Mouse (Mus musculus): ENCODE data around the gene Lmbr1l.
"Not testable (repeated sequence)": the region's sequence is repeated elsewhere in the genome, so short reads cannot be mapped to it uniquely, and the experiment has no call there.

Gene Lmbr1l

DNA sequence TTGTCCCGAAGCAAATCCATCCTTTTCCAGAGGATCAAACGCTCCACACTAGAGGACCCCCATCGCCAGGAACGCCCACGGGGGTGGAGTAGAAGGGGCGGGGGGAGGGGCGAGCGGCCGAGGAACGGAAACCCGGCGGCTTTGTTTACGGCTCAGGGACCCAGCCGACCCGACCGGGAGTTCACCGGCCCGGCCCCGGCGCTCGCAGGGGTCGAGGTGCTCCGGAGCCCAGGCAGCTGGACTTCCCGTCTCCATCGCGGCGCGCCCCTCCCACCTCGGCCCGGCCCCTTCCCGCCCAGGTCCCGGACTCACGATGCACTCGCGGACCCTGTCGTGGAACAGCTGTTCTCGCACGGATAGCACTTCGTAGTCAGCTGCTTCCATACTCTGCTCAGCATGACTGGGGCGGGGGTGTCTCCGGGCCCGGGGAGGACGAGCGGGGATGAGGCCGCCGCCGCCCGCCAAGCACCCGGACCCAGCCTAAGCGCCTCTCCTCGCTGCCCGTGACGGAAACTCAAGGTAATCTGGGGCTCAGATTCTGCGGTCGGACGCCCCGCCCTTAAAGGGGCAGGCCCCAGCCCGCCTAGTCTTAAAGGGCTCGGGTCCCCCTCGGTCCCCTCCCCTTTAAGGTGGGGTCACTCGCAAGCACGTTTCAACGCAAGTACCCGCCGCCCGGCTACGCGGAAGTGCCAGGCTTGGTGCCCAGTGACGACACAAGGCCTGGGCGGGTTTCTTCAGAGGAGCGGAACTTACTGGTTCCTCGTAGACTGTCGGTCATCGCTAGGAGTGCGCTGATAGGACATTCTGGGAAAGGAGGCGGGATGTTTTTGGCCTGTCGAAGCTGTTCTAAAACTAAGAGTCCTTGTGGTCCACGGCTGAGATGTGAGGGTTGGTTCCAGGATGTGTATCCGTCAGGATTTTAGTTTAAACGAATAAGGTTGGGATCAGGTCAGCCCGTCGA lies at the start of gene Lmbr1l:
Gene Lmbr1l (minus strand): TSS at position 694 of the 961 bp plus-strand sequence.
- DNase-seq (ENCODE audit: low read depth): peak; percentile 99

DNA sequence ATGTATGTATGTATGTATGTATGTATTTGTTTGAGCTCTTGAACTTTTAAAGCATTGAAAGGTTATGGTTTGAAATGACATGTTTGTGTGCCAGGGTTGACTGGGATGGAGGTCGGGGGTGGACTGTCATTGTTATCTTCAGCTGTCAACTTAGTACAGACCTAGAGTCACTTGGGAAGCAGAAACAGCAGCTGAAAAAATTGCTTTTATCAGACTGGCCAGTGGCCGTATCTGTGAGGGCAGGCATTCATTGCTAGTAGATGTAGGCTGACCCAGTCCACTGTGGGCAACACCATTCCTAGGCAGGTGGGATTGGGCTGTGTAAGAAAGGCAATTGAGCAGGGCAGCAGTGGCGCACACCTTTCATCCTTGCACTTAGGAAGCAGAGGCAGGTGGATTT lies 41.5 kb upstream of the Lmbr1l start:
- DNase-seq (ENCODE audit: low read depth): no peak

DNA sequence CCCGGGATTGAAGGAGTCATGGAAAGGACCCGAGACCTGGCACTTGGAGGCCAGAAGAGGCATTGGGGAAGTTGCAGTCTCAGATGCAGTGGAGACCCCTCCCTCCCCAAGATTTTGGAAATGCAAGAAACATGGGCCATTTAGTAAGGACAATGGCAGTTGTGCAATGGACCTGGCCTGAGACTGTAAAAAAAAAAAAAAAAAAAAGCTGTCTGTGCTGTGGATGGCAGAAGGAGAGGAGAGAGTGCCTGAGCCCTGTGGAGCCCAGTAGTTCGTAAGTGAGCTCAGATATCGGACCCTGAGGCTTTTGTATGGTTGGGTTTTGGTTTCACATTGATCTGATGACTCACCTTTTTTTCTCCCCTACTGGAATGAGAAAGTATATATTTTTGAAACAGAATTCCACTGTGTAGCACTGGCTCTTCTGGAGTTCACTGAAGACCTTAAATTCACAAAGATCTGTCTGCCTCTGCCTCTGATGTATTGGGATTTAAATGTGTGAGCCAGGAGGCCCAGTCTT lies 40.9 kb upstream of the Lmbr1l start:
- peak; percentile 47 for DNase-seq (ENCODE audit: low read depth)

DNA sequence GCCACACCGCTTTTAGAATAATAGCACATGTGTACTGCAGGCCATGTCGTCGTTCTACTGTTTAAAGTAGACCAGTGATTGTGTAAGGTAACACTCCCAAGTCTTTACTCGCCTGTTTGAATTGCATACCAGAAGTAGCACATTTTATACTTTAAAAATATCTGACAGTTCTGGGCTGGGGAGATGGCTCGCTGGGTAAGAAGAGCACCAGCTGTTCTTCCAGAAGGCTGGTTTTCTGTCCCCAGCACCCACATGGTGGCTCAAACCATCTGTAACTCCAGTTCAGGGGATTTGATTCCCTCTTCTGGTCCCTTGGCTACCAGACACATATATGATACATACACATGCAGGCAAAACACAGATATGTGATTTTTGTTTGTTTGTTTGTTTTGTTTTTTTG lies 39.4 kb upstream of the Lmbr1l start:
- DNase-seq (ENCODE audit: low read depth): no peak

DNA sequence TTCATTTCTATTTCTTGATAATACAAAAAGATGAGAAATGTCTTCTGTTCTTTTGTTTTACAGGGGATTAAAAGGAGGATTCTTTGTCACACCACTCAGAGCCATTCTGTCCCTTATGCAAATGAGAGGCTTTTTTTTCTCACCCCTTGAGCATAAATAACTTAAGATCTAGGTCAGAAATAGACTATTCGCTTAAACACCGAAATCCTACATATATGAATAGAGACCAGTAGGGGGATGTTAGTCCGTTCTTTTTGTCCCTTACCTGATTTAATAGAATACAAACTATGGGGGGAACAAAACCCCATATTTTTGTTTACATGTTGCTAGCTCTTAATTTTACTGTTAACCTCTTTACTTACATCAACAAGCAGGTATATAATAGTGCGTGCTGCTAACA lies 38.0 kb upstream of the Lmbr1l start:
- no peak for DNase-seq (ENCODE audit: low read depth)

DNA sequence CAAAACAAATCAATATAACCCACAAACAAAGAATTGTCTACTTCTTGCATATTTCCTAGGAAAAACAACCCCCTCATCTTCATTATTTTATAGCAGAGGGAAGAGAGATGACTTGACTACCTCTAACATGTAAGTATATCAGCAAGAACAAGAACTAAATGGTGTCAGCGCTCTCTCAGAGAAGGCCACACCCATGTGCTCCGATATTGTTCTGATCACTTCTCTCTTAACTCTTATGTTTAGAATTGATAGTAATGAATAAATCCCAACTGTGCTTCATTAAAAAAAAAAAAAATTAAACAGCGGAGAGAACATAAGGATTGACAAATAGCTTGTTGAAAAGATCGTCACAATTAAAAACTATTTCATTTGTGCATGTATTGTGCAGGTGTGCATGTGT lies 37.3 kb upstream of the Lmbr1l start:
- no peak for DNase-seq (ENCODE audit: low read depth)

DNA sequence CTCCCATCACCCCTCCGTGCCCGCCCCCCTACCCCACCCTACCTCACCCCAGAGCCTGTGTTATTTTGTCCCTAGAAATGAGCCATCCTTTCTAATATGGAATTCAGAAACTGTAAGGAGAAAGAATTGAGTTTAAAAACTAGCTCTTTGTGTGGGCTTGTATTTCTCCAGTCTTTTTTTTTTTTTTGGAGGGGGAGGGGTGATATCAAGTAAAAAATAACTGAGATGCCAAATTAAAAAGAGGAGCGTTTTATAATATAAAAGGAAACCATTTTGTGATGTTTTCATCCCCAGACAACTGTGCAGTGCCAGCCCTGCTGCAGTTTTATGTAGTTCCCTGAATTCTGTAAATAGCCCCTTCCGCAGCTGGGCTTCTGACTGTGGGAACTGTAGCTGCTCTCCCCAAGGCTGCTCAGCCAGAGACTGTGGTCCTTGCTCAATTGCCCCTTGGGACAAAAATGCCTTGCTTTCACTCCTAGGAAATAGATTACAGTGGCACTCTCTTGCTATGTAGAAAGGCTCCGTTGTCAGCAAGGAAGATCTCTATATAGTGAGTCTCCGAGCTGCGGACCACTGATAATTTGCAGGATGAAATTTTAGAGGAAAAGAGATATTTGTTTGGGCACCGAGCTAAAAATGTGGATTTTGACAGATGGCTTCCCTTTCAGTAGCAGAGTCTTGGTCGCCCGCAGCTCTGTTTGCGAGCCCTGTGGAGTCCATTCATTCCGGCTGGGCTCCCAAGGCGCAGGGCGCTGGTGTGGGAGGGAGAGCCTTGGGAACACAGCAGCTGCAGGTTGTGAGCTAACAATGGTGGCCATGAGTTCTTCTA lies 36.6 kb upstream of the Lmbr1l start:
- DNase-seq (ENCODE audit: low read depth): no peak

DNA sequence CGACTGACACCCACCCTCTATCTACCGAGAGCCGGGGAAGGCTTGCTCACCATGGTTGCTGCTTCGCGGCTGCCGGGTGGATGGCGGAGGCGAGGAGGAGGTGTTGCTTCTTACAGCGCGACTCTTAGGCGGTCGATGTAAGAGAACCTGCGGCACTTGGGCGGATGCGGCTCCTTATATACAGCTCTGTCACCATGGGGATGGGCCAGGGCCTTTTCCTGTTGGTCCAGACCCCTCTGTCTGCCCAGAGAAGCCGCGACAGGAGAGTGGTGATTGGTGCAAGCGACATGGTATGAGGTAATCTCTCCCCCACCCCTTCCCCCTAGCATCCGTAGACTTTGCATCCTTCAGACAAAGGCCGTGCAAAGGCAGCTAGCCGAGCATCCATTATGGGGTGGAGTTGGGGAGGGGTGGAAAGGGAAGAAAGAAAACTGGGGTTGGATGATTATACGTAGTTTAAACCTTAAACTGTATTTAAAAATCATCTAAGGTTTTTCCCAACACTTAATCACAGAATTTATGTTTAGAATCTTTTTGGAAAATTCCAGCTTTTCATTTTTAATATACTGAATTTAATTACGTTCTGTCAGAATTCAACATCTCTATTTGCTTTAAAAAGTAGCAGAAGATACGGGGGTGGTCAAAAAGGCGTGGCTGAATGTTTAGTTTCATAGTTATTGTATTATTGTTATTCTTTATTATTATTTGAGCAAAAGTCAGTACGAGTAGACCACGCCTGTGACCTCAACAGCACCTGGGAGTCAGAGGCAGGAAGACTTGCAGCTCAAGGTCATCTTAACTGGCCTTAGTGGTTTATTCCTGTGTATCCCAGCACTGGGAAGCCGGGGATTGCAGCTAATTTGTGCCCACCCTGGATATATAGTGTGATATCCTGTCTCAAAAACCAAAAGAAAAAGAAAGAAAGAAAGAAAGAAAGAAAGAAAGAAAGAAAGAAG lies 35.6 kb upstream of the Lmbr1l start, which contains the start of the genes Gm49450 and Tuba1a:
Gene Gm49450 (minus strand): TSS at position 151 of the 956 bp plus-strand sequence.
Gene Tuba1a (minus strand): TSS at position 303 of the 956 bp plus-strand sequence.
- DNase-seq (ENCODE audit: low read depth): peak; percentile 98

DNA sequence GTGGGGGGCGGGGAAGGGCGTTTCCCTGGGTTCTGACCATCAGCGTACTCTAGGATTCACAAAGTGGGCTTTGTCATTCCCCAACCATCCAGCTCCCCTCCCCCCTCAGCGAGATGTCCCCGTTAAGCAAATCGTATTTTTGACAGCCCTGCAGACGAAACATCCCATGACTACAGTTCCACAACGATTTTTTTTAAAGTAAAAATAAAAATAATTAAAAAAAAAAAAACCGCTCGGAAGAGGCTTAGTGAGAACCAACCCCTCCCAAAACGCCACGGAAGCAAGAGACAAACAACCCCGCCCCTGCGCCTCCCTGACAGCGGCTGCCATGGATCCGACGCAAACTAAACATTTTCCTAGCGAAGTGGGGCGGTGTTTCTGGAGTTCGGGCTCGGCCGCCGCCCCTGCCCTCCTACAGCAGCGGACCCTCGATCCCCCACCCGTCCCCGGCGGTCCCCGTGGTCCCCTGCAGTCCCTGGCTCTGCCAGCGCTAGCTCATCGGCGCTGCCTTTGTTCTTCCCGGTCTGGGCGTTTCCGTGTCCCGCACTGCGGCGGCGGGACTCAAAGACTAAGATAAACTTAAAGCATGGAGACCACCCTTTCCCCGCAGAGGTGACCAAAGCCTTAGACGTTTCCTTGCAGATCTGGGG lies 34.8 kb upstream of the Lmbr1l start:
- DNase-seq (ENCODE audit: low read depth): no peak

DNA sequence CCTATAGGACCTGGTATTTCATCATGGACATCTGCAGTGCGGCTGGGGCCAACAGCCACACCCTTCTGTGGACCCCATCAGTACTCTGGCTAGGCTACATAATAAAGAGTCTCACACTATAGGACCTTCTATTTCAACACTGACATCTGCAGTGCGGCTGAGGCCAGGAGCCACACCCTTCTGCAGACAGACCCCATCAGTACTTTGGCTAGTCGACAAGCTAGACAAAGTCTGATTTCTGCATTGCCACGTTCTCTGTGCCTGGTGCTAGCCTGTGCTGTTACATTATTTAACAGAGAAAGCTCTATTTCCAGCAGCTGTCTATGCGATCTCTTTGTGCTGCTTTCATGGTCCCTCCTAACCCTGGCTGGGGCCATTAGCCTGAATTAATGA lies 34.0 kb upstream of the Lmbr1l start:
- no peak for DNase-seq (ENCODE audit: low read depth)

DNA sequence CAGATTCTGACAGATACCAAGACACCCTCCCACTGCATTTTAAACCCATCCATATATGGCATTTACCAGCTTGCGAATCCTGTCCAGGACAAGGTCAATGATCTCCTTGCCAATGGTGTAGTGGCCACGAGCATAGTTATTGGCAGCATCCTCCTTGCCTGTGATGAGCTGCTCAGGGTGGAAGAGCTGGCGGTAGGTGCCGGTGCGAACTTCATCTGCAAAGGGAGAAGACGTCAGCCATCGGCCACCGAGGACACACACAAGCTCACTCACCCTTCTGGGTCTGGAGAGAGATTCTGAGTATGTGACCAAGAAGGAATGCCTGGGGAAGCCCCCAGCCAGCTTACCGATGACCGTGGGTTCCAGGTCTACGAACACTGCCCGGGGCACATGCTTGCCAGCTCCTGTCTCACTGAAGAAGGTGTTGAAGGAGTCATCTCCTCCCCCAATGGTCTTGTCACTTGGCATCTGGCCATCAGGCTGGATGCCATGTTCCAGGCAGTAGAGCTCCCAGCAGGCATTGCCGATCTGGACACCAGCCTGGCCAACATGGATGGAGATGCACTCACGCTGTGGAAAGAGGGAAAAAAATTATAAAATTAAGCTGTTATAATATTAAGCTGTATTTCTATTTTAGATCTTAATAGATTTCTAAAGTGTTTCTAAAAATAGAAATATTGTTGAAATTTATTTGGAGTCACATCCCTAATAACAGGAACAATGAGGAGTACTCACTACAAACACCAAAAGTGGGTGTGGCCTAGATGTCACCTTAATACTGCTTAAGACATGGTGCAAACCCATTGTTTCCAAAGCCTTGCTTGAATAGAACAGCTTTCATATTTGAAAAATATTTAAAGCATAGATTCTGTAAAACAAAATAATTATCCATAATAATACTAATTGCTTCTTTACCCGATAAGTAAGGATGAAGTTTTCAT lies 33.4 kb upstream of the Lmbr1l start:
- not testable (repeated sequence) for DNase-seq (ENCODE audit: low read depth)

DNA sequence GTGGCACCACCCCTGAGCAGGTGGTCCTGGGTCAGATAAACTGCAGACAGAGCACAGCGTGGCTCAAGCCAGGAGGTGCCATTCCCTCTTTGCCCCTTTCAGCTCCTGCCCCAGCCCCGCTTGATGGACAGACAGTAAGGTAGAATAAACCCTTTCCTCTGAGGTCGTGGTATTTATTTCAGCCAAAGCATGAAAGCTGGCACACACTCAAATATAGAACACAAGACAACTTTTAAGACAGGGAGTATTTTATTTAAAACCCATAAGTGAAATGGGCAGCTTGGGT lies 31.5 kb upstream of the Lmbr1l start:
- no peak for DNase-seq (ENCODE audit: low read depth)

DNA sequence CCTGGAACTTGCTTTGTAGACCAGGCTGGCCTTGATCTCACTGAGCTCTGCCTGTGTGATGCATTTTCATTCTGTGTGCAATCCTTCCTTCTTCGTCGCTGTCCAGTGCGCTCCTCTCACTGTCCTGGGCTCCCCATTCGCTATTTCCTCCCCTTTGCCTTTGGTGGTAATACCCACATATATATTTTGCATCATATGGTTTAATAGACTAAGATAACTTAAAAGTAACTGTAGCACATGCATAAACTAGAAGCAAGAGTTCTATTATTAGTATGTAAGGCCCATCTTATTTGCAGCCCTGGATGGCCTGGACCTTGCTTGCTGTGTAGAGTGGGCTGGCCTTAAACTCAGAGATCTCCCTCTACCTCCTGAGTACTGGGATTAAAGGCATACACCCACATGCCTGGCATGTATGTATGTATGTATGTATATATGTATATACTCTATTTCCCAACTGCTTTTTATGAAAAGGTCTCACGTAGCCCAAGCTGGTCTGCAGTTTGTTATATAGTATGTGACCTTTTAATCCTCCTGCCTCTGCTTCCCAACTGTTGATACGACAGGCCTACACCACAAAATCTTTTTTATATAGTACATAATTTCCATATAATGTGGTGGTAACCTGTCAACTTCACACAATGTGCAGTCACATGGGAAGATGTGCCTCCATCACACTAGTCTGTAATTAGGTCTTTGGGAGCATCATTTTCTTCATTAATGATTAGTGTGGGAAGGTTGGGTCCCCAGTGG lies 31.0 kb upstream of the Lmbr1l start:
- no peak for DNase-seq (ENCODE audit: low read depth)

DNA sequence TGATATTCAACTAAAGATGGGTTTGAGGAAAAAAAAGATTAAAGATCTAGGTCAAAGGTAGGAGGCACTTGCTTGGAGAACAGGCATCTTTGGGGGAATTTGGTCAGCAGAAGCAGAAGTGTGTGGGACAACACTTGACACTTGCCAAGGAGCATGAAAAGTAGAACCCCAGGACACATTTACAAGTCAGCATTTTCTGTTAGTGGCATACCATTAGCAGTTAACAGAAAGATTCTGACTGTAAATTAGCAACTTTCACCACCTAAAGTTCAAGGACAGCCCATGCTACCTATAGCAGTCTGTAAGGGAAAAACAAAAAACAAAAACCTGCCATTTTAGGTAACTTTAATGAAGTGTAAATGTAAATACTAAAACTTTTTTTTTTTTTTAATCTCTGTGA lies 30.4 kb upstream of the Lmbr1l start:
- no peak for DNase-seq (ENCODE audit: low read depth)

DNA sequence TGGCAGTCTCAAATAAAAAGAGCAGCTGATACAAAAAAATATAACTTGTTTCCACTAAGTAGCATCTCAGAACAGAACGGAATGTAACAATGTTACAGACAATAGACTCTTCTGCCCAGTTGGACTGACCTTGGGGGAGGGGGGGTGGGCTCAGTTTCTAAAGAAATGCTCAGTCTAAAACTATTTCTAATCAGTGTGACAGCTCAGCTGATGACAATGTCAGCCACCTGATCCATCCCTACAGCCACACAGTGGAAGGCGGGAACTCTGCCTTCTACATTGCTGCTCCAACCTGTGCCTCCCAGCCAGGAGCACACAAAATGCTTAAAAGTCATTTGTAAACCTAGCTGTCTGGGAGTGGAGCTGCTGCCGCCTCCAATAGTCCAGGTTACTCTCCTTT lies 29.9 kb upstream of the Lmbr1l start:
- DNase-seq (ENCODE audit: low read depth): no peak

DNA sequence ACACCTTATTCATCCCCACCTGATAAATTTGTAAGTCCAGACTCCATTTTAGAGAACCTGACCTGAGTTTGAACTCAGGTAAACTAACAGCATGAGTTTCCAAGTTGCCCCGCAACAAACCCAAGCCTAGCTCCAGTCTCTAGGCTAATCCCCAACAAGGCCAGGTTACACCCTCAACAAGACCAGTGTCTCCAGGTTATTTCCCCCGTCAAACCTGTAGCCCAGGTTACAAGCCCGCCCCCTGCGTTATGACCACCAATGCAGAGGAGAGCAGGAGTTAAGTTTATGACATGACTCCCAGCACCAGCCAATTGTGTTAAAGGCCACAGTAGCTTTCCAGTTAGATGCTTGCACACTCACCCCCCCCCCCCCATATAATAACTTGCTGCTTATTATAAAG lies 25.1 kb upstream of the Lmbr1l start:
- no peak for DNase-seq (ENCODE audit: low read depth)

DNA sequence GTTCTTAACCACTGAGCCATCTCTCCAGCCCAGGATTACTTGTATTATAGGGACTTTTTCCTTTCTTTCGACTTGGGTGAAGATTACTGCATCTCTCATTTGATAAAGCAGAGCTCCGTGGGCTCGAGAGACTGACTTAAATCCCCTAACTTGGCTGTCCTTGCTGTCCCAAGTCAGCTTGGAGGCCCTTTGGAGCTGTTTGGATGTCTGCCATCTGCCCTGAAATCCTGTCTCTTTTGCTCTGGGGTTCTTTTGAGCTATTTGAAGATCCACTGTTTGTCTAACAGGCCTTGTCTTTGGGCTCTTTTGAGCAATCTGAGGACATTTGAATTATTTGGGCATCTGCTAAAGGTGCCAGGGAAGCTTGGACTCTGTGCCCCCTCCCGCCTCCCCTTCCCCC lies 24.1 kb upstream of the Lmbr1l start:
- no peak for DNase-seq (ENCODE audit: low read depth)

DNA sequence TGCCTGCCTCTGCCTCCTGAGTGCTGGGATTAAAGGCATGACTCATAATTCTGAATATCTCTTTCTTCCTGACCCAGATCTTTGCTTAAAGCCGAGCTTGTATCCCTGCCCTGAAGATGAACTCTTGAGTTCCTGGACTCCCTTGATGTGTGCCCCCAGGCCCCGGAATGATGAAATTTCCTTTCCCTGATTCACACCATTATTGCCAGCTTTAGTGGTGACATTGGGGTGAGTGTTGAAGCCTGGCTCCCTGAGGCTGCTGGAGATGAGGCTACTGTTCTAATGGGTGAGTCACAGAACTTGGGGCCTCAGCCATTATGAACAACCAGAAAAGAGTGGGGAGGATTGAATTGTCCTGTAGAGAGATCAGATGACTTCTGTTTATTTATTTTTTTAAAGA lies 23.5 kb upstream of the Lmbr1l start:
- no peak for DNase-seq (ENCODE audit: low read depth)

DNA sequence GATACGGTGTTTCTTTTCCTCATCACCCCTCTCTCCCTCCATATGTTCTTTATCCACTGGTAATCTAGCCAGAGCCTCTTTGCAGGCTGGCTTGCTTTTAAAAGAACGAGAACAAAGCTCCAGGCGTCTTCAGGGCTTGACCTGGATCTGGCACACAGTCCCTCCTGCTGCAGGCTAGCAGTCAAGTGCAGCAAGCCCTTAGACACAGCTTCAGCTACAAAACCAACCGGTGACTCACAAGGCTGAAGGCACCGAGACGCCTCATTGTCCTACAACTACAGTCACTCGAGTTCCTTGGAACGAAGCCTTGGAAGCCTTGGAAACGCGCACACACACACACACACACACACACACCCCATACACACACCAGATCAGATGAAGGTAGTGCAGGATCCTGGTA lies 22.8 kb upstream of the Lmbr1l start:
- no peak for DNase-seq (ENCODE audit: low read depth)

All from induced T-regulatory cell, adult 2 months (primary cell).